Mouse (Mus musculus): ENCODE results near the gene Stxbp1. TPM values are rescaled to one million over a fixed set of nuclear protein-coding genes. Genes with fewer than 3 reads are reported as not detected.

Gene Stxbp1
- polyA plus RNA-seq, 1 experiment, result 22.0 TPM

DNA sequence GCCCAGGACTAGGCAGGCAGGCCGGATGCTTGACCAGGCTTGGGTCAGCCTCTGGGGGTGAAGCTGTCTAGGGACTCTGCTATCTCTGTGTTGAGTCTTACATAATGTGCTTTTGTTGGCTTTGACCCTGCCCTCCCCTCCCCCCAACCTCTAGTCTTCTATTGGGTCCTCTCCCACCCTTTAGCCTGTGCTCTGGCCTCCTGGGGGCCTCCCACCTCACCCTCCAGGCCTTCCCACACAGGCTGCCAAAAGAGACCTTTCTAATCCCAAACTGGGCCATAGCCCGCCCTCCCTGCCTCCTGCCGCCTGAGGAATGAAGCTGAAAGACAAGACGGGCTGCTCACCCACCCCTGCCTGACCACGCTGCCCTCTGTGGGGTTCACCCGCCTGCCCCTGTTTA lies 34.0 kb upstream of the Stxbp1 start:
- no peak for TF ChIP-seq EP300 (IDR thresholded peaks at IDR 0.05; ENCODE audit: insufficient read depth, low read depth, low read length)
- TF ChIP-seq POLR2A (IDR thresholded peaks at IDR 0.05; ENCODE audit: insufficient read depth, low read length), result no peak
- no peak for TF ChIP-seq CTCF (IDR thresholded peaks at IDR 0.05; ENCODE audit: low read depth, low read length)
- Histone ChIP-seq H3K4me1 (ENCODE audit: control insufficient read depth, insufficient read depth, low read length) (peaks cover 10% of the 10 kb centered on the region), H3K27me3 (ENCODE audit: control insufficient read depth, insufficient read depth, low read length, poor library complexity, severe bottlenecking) (no peaks in the 10 kb centered on the region), H3K4me3 (ENCODE audit: low read depth, low read length) (no peak overlapping the region), H3K27ac (ENCODE audit: insufficient read depth, low read length) (no peak overlapping the region), H3K9ac (ENCODE audit: low read depth, poor library complexity, severe bottlenecking) (no peak overlapping the region), H3K36me3 (ENCODE audit: control insufficient read depth, insufficient read depth, low read length, poor library complexity, severe bottlenecking) (no peaks in the 10 kb centered on the region), H3K9me3 (replicated peaks; ENCODE audit: control insufficient read depth, insufficient read depth, low read length, poor library complexity, severe bottlenecking) (no peaks in the 10 kb centered on the region)

DNA sequence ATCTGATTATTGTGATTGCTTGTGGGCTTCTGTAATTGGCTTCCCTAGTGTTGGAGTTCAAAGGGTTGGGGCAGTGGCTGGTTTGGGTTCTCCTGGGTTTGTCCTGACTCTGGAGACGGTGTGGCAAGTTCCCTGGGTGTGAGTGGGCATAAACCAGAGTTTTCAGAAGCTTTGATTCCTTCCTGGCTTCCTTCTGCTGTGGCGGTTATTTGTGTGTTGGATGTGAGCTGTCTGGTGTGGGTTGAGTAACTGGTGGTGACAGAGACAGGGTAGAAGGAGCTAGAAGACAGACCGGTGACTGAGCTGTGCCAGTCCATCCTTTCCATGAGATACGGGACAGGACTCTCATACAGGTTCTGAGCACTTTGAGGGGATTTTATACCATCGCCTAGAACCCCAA lies 32.5 kb upstream of the Stxbp1 start:
- Histone ChIP-seq H3K9ac (ENCODE audit: low read depth, poor library complexity, severe bottlenecking) (no peak overlapping the region), H3K27ac (ENCODE audit: insufficient read depth, low read length) (no peak overlapping the region), H3K36me3 (ENCODE audit: control insufficient read depth, insufficient read depth, low read length, poor library complexity, severe bottlenecking) (no peaks in the 10 kb centered on the region), H3K4me3 (ENCODE audit: low read depth, low read length) (no peak overlapping the region), H3K27me3 (ENCODE audit: control insufficient read depth, insufficient read depth, low read length, poor library complexity, severe bottlenecking) (no peaks in the 10 kb centered on the region), H3K9me3 (replicated peaks; ENCODE audit: control insufficient read depth, insufficient read depth, low read length, poor library complexity, severe bottlenecking) (no peaks in the 10 kb centered on the region), H3K4me1 (ENCODE audit: control insufficient read depth, insufficient read depth, low read length) (peaks cover 7% of the 10 kb centered on the region)
- TF ChIP-seq CTCF (IDR thresholded peaks at IDR 0.05; ENCODE audit: low read depth, low read length) (no peak), EP300 (IDR thresholded peaks at IDR 0.05; ENCODE audit: insufficient read depth, low read depth, low read length) (no peak), POLR2A (IDR thresholded peaks at IDR 0.05; ENCODE audit: insufficient read depth, low read length) (no peak)

DNA sequence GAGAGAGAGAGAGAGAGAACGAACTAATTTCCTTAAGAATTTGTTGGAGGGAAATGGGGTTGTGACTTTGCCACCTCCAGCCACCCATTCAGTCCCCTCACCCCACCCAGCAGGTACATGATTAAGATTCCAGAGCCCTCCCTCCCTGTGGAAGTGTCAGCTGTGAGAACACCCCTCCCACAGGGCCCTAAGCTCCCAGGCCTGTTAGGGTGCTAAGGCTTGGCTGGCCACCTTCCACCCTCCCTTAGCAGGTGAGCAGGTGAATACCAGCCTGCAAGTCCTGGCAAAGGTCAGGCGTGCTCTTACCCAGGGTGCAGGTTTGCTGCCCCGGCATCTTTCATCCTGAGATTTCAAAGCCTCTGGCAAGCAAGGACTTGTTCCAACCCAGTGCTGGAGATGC lies 31.4 kb upstream of the Stxbp1 start:
- no peak overlapping the region for H3K4me3 ChIP-seq (ENCODE audit: low read depth, low read length)
- no peaks in the 10 kb centered on the region for H3K27me3 ChIP-seq (ENCODE audit: control insufficient read depth, insufficient read depth, low read length, poor library complexity, severe bottlenecking)
- H3K4me1 ChIP-seq (ENCODE audit: control insufficient read depth, insufficient read depth, low read length), result peaks cover 5% of the 10 kb centered on the region
- peak overlapping the region; percentile 38 for H3K9ac ChIP-seq (ENCODE audit: low read depth, poor library complexity, severe bottlenecking)
- no peaks in the 10 kb centered on the region for H3K36me3 ChIP-seq (ENCODE audit: control insufficient read depth, insufficient read depth, low read length, poor library complexity, severe bottlenecking)
- TF ChIP-seq CTCF (IDR thresholded peaks at IDR 0.05; ENCODE audit: low read depth, low read length) (no peak), EP300 (IDR thresholded peaks at IDR 0.05; ENCODE audit: insufficient read depth, low read depth, low read length) (no peak), POLR2A (IDR thresholded peaks at IDR 0.05; ENCODE audit: insufficient read depth, low read length) (no peak)
- no peaks in the 10 kb centered on the region for H3K9me3 ChIP-seq (replicated peaks; ENCODE audit: control insufficient read depth, insufficient read depth, low read length, poor library complexity, severe bottlenecking)
- H3K27ac ChIP-seq (ENCODE audit: insufficient read depth, low read length), result peak overlapping the region; percentile 12; the same call in 1 of the 2 replicates

DNA sequence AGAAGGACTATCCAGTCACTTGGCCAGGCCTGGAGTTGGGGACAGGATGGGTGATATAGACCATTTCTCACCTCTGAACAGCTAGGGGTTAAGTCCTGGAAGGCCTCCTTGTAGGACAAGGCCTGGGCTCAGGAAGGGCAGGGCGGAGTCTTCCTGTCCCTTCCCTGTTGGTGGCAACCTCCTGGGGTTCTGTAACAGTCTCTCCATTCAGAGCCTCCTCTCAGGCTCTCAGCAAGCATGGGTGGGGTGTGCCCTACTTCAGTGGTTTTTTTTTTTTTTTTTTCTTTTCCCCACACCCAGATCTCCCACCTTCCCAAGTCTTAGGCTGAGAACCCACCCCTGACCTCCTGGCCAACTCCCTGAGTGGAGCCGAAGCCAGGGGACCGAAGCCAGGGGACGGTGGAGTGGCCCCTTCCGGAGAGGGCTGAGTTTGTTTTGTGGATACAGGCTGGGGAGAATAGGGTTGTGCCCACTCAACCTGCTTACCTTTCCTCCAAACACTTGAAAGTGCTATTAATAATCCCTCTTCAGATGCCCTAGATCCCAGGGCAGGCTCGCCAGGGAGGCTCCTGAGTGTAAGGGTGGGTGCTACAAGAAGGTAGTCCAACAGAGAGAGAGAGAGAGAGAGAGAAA lies 30.8 kb upstream of the Stxbp1 start:
- H3K9ac ChIP-seq (ENCODE audit: low read depth, poor library complexity, severe bottlenecking), result peak overlapping the region; percentile 60
- no peak for TF ChIP-seq POLR2A (IDR thresholded peaks at IDR 0.05; ENCODE audit: insufficient read depth, low read length)
- TF ChIP-seq CTCF (IDR thresholded peaks at IDR 0.05; ENCODE audit: low read depth, low read length), result no peak
- peak; percentile 85 for TF ChIP-seq EP300 (IDR thresholded peaks at IDR 0.05; ENCODE audit: insufficient read depth, low read depth, low read length)
- H3K27ac ChIP-seq (ENCODE audit: insufficient read depth, low read length), result peak overlapping the region; percentile 19; the same call in 1 of the 2 replicates
- H3K27me3 ChIP-seq (ENCODE audit: control insufficient read depth, insufficient read depth, low read length, poor library complexity, severe bottlenecking), result no peaks in the 10 kb centered on the region
- no peaks in the 10 kb centered on the region for H3K9me3 ChIP-seq (replicated peaks; ENCODE audit: control insufficient read depth, insufficient read depth, low read length, poor library complexity, severe bottlenecking)
- H3K4me3 ChIP-seq (ENCODE audit: low read depth, low read length), result peak overlapping the region; percentile 64
- H3K4me1 ChIP-seq (ENCODE audit: control insufficient read depth, insufficient read depth, low read length), result peaks cover 5% of the 10 kb centered on the region
- no peaks in the 10 kb centered on the region for H3K36me3 ChIP-seq (ENCODE audit: control insufficient read depth, insufficient read depth, low read length, poor library complexity, severe bottlenecking)

DNA sequence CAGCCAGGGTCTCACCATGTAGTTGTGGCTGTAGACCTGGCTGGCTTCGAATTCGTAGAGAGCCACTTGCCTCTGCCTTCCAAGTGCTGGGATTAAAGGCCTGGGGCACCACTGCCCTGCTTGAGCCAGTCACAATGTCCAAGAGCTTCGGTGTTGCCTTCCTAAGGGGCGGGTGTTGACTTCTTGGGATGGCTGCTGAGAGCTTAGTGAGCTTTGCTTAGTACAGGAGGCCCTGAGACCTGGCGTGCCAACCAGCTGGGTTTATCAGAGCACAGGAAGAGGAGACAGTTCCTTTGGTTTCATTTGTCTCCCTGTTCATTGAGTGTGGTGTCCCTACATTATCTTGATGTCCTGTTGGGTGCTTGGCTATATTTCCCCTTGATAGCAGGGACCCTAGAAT lies 30.3 kb upstream of the Stxbp1 start:
- no peaks in the 10 kb centered on the region for H3K27me3 ChIP-seq (ENCODE audit: control insufficient read depth, insufficient read depth, low read length, poor library complexity, severe bottlenecking)
- H3K36me3 ChIP-seq (ENCODE audit: control insufficient read depth, insufficient read depth, low read length, poor library complexity, severe bottlenecking), result no peaks in the 10 kb centered on the region
- peaks cover 6% of the 10 kb centered on the region for H3K4me1 ChIP-seq (ENCODE audit: control insufficient read depth, insufficient read depth, low read length)
- no peaks in the 10 kb centered on the region for H3K9me3 ChIP-seq (replicated peaks; ENCODE audit: control insufficient read depth, insufficient read depth, low read length, poor library complexity, severe bottlenecking)
- H3K4me3 ChIP-seq (ENCODE audit: low read depth, low read length), result peak overlapping the region; percentile 64
- TF ChIP-seq EP300 (IDR thresholded peaks at IDR 0.05; ENCODE audit: insufficient read depth, low read depth, low read length), result no peak
- TF ChIP-seq CTCF (IDR thresholded peaks at IDR 0.05; ENCODE audit: low read depth, low read length), result no peak
- no peak for TF ChIP-seq POLR2A (IDR thresholded peaks at IDR 0.05; ENCODE audit: insufficient read depth, low read length)
- H3K9ac ChIP-seq (ENCODE audit: low read depth, poor library complexity, severe bottlenecking), result peak overlapping the region; percentile 60
- peak overlapping the region; percentile 19; the same call in 1 of the 2 replicates for H3K27ac ChIP-seq (ENCODE audit: insufficient read depth, low read length)

DNA sequence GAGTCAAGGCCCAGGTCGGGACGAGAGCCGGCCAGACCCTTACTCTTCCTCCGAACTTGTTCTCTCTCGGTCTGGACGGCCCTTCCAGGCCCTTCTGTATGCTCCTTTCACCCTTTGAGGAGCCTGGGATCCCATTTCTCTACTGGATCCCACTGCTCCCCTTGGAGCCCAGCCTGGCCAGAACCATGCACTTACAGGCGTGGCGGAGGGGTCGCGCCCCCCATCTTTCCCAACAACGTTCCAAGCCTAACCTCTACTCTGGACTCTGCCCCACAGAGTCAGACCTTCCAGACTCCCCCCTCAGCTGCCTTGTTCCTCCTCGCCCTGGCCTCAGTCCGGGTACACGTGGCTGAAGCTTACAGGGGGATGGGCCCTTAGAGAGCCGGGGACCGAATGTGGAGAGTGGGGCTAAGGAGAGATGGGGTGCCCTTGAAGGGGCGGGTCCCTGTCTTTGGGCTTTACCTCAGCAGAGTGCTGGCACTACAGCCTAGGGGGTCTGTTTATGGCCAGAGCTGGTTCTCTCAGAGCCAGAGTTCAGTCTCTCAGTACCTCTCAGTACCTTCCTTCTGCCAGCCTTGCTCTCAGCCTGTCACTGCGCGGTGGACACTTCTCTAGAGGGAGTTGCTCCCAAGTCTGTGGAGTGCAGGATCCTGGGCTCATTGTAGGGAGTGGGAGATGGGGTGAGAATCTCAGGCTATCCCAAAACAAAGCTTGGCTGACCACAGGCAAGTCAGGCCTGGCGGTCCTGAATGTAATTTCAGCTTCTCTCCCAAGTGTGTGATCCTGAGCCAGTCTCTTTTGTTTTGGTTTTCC lies 29.7 kb upstream of the Stxbp1 start:
- peak overlapping the region; percentile 60 for H3K9ac ChIP-seq (ENCODE audit: low read depth, poor library complexity, severe bottlenecking)
- TF ChIP-seq EP300 (IDR thresholded peaks at IDR 0.05; ENCODE audit: insufficient read depth, low read depth, low read length) (no peak), CTCF (IDR thresholded peaks at IDR 0.05; ENCODE audit: low read depth, low read length) (no peak), POLR2A (IDR thresholded peaks at IDR 0.05; ENCODE audit: insufficient read depth, low read length) (no peak)

More for the DNA sequence above, 29.7 kb upstream of the Stxbp1 start:
- no peaks in the 10 kb centered on the region for H3K36me3 ChIP-seq (ENCODE audit: control insufficient read depth, insufficient read depth, low read length, poor library complexity, severe bottlenecking)
- H3K4me3 ChIP-seq (ENCODE audit: low read depth, low read length), result peak overlapping the region; percentile 64
- no peaks in the 10 kb centered on the region for H3K27me3 ChIP-seq (ENCODE audit: control insufficient read depth, insufficient read depth, low read length, poor library complexity, severe bottlenecking)
- H3K4me1 ChIP-seq (ENCODE audit: control insufficient read depth, insufficient read depth, low read length), result peaks cover 6% of the 10 kb centered on the region
- no peak overlapping the region for H3K27ac ChIP-seq (ENCODE audit: insufficient read depth, low read length)
- no peaks in the 10 kb centered on the region for H3K9me3 ChIP-seq (replicated peaks; ENCODE audit: control insufficient read depth, insufficient read depth, low read length, poor library complexity, severe bottlenecking)

All from ES-Bruce4 (cell line).